Comparison of ENCODE assay signal across 8 mouse cellular contexts in genomic region chr14:31251084-31251604, GRCm38 (mm10). TPM values are rescaled to one million over a fixed set of nuclear protein-coding genes. Genes with fewer than 3 reads are reported as not detected.
DNase-seq lines count a peak whose midpoint lies in the region; ATAC-seq and TF ChIP-seq lines count a peak whose summit lies in the region.

TSS of gene Phf7 (minus strand) at chr14:31251317.
TSS of gene Bap1 (plus strand) at chr14:31251450.

- H3K4me1 ChIP-seq in hindbrain, embryonic 11.5 days (replicated peaks; ENCODE audit: control insufficient read depth, insufficient read depth, low read length) = no peaks in the 10 kb centered on the region; the same call in 1 of the 2 replicates
- 0 out of 2 replicates have a peak, but pooled peaks cover 4% of the 10 kb centered on the region for H3K4me1 ChIP-seq in lung, postnatal 0 days (ENCODE audit: insufficient read depth, low read depth, low read length)

- peak within 1 kb of the TSS; percentile 82 for H3K27ac ChIP-seq in hindbrain, embryonic 11.5 days (ENCODE audit: low read depth, low read length)
- peak within 1 kb of the TSS; percentile 96 for H3K27ac ChIP-seq in lung, postnatal 0 days (ENCODE audit: low read length)

- H3K36me3 ChIP-seq in hindbrain, embryonic 11.5 days (ENCODE audit: control insufficient read depth, insufficient read depth, low read length) = peaks cover 4% of the 10 kb centered on the region; the same call in 1 of the 2 replicates
- H3K36me3 ChIP-seq in lung, postnatal 0 days (ENCODE audit: insufficient read depth, low read length) = peaks cover 22% of the 10 kb centered on the region; the same call in 1 of the 2 replicates

- DNase-seq in NIH3T3 (ENCODE audit: low read depth) = peak; percentile 97
- peak; percentile 94 for DNase-seq in cerebellum, adult 9-11 months
- DNase-seq in frontal cortex, adult 2 months (ENCODE audit: extremely low spot score in 1 of 2, low spot score in 1 of 2) = peak; percentile 83 to 97
- DNase-seq in hindbrain, embryonic 11.5 days (ENCODE audit: low spot score) = peak; percentile 99
- peak; percentile 98 to 99 for DNase-seq in layer of hippocampus, postnatal 10 days (ENCODE audit: low spot score in 2 of 2)
- peak; percentile 96 for DNase-seq in lung, postnatal 0 days (ENCODE audit: low spot score)
- peak; percentile 95 for DNase-seq in ovary, postnatal 10 days (ENCODE audit: low spot score)
- peak; percentile 97 for DNase-seq in thymus, postnatal 0 days (ENCODE audit: low spot score)

- H3K4me3 ChIP-seq in hindbrain, embryonic 11.5 days (ENCODE audit: low read depth, low read length) = peak within 1 kb of the TSS; percentile 96
- peak within 1 kb of the TSS; percentile 99 for H3K4me3 ChIP-seq in lung, postnatal 0 days (ENCODE audit: low read depth, low read length)

- peak; percentile 30 for TF ChIP-seq CTCF in lung, postnatal 0 days (IDR thresholded peaks at IDR 0.05)

- H3K27me3 ChIP-seq in hindbrain, embryonic 11.5 days (ENCODE audit: control insufficient read depth, insufficient read depth, low read length) = no peaks in the 10 kb centered on the region
- no peaks in the 10 kb centered on the region for H3K27me3 ChIP-seq in lung, postnatal 0 days (replicated peaks; ENCODE audit: insufficient read depth, low read length)

- WGBS in hindbrain, embryonic 11.5 days = under 1% methylated on average over 70 of the region's 75 CpGs
- WGBS in lung, postnatal 0 days = under 1% methylated on average over 59 of the region's 75 CpGs

- TF ChIP-seq EP300 in lung, postnatal 0 days (IDR thresholded peaks at IDR 0.05) = no peak

- H3K9me3 ChIP-seq in hindbrain, embryonic 11.5 days (ENCODE audit: control insufficient read depth, low read length) = no peaks in the 10 kb centered on the region
- H3K9me3 ChIP-seq in lung, postnatal 0 days (ENCODE audit: low read length) = no peaks in the 10 kb centered on the region

- peak within 1 kb of the TSS; percentile 80 for H3K4me2 ChIP-seq in hindbrain, embryonic 11.5 days (replicated peaks; ENCODE audit: low read depth, low read length)
- H3K4me2 ChIP-seq in lung, postnatal 0 days (replicated peaks; ENCODE audit: low read depth, low read length) = peak within 1 kb of the TSS; percentile 89

- peak; percentile 92 for ATAC-seq in hindbrain, embryonic 11.5 days (ENCODE audit: low FRiP score)
- peak; percentile 92 for ATAC-seq in lung, postnatal 0 days

- peak within 1 kb of the TSS; percentile 98 for H3K9ac ChIP-seq in hindbrain, embryonic 11.5 days (ENCODE audit: low read depth, low read length)
- H3K9ac ChIP-seq in lung, postnatal 0 days (replicated peaks; ENCODE audit: low read depth) = peak within 1 kb of the TSS; percentile 98

RNA-seq across cellular contexts. Expression of gene Phf7, which starts in this region (rescaled TPM):
- polyA plus RNA-seq in frontal cortex, adult 2 months (2012; rRNA removed) = 4.5 and 5.9 TPM in 2 replicates
- 13.9 and 14.0 TPM in 2 replicates for polyA plus RNA-seq in hindbrain, embryonic 11.5 days (2014; fragmentation: Nextera tagmentation; extraction: Ambion mirVana)
- total RNA-seq in layer of hippocampus, postnatal 10 days (2021) = 1 to 10 TPM; 4.8 to 5.2 TPM
- 17.7 and 18.8 TPM in 2 replicates for polyA plus RNA-seq in lung, postnatal 0 days (2015; fragmentation: Nextera tagmentation; extraction: Ambion mirVana)
- 18.6 and 21.5 TPM in 2 replicates for polyA plus RNA-seq in thymus, postnatal 0 days (2015; fragmentation: Nextera tagmentation; extraction: Ambion mirVana)

RNA-seq across cellular contexts. Expression of gene Bap1, which starts in this region (rescaled TPM):
- polyA plus RNA-seq in frontal cortex, adult 2 months (2012; rRNA removed) = 131 and 145 TPM in 2 replicates
- 78.7 and 93.1 TPM in 2 replicates for polyA plus RNA-seq in hindbrain, embryonic 11.5 days (2014; fragmentation: Nextera tagmentation; extraction: Ambion mirVana)
- 100 to 1,000 TPM; 117 to 123 TPM for total RNA-seq in layer of hippocampus, postnatal 10 days (2021)
- polyA plus RNA-seq in lung, postnatal 0 days (2015; fragmentation: Nextera tagmentation; extraction: Ambion mirVana) = 38.1 and 38.7 TPM in 2 replicates
- polyA plus RNA-seq in thymus, postnatal 0 days (2015; fragmentation: Nextera tagmentation; extraction: Ambion mirVana) = 63.0 and 66.5 TPM in 2 replicates

Comparison
In these comparisons a context has a peak if more than half of its experiments do, and no peak if none do; other contexts are left out.
1. Peak in every context shown above with its lines: DNase-seq, ATAC-seq, H3K4me3 ChIP-seq and H3K27ac ChIP-seq.